In the genomic region with DNA sequence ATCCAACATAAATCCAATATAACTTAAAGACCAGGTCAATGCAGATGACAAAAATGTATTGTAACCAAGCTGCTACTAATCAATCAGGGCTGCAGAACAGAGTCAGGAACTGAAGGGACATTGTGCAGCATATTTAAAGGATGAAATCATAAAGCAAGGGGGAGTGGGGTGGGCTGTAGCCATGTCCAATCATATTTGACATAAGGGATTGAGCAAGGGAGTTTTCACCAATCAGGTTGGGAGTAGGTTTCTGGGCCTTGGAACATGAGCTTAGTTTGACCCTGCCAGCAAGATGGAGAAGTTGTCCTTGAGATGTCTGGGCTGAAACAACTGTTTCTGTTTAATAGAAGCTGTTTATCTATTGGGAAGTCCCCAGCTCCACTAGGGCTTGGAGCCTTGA, we compare ENCODE assay signal across 22 mouse cellular contexts. TPM values are rescaled to one million over a fixed set of nuclear protein-coding genes. Genes with fewer than 3 reads are reported as not detected.
DNase-seq lines count a peak whose midpoint lies in the region.
"Had no signal": no experiment of that assay in that cellular context is flagged by ENCODE, and none has a peak within 500 bp of the region (broad histone marks: within the 10 kb centered on the region; RNA-seq: fewer than 3 reads in every experiment).

A gene (minus strand): TSS at position 119 of the 400 bp plus-strand sequence.

- DNase-seq in 416B (ENCODE audit: low read depth) = peak; percentile 53
- peak; percentile 86 to 96 for DNase-seq in adrenal gland, adult (ENCODE audit: inconsistent age in 2 of 2, low spot score in 1 of 2)
- peak; percentile 79 for DNase-seq in adrenal gland, postnatal 14 days
- peak; percentile 49 for DNase-seq in testis, postnatal 10 days (ENCODE audit: low spot score)
- no peak for DNase-seq in layer of hippocampus, adult 8-10 months (ENCODE audit: low spot score in 2 of 2)
- no peak for DNase-seq in embryo, embryonic 9.5 days (ENCODE audit: extremely low spot score)
- no peak for DNase-seq in frontal cortex, postnatal 25 days (ENCODE audit: low spot score in 2 of 2)
- DNase-seq: cerebellum, adult 9-10 months; cerebellum, postnatal 36 days; embryo, embryonic 11 days; gastrocnemius, postnatal 10 days; heart, postnatal 10 days; kidney, adult 11 months; kidney, postnatal 14 days; liver, postnatal 0 days; thymus, postnatal 25 days had no signal

RNA-seq across cellular contexts. Expression of the gene that starts here (rescaled TPM):
- total RNA-seq in adrenal gland, postnatal 14 days (2021) = 426 and 514 TPM in 2 replicates
- total RNA-seq in layer of hippocampus, adult 8-10 months (2022) = under 1 TPM in 3 of 4 experiments, not detected in 1; 0.47 to 0.57 (median 0.54) TPM
- total RNA-seq: gastrocnemius, postnatal 10 days; layer of hippocampus, postnatal 14 days; left cerebral cortex, adult 2 months; left cerebral cortex, postnatal 25 days; megakaryocyte progenitor cell, adult 5-6 weeks; MEL; neutrophil, adult 5-6 weeks had no signal

Comparison
In these comparisons a context has a peak if more than half of its experiments do, and no peak if none do; other contexts are left out.
1. RNA of the gene that starts here (total RNA-seq): 426 to 514 TPM in adrenal gland, postnatal 14 days; 0.47 to 0.57 TPM in layer of hippocampus, adult 8-10 months; every median in the first group is over 100 times any median in the second.
2. DNase-seq: peak in 416B (single experiment), adrenal gland, adult (2 of 2), adrenal gland, postnatal 14 days (single experiment) and testis, postnatal 10 days (single experiment); none in layer of hippocampus, adult 8-10 months (0 of 2), embryo, embryonic 9.5 days (single experiment) and frontal cortex, postnatal 25 days (0 of 2).